Mouse (Mus musculus) urinary bladder, postnatal 10 days (tissue): Measurements from ENCODE around the gene Sstr1.

Experiments
- DNase-seq: peaks from one replicate; pipeline ENCODE4 v3.0.0; 2022; ENCODE audit warnings: low spot score

Gene Sstr1

DNA sequence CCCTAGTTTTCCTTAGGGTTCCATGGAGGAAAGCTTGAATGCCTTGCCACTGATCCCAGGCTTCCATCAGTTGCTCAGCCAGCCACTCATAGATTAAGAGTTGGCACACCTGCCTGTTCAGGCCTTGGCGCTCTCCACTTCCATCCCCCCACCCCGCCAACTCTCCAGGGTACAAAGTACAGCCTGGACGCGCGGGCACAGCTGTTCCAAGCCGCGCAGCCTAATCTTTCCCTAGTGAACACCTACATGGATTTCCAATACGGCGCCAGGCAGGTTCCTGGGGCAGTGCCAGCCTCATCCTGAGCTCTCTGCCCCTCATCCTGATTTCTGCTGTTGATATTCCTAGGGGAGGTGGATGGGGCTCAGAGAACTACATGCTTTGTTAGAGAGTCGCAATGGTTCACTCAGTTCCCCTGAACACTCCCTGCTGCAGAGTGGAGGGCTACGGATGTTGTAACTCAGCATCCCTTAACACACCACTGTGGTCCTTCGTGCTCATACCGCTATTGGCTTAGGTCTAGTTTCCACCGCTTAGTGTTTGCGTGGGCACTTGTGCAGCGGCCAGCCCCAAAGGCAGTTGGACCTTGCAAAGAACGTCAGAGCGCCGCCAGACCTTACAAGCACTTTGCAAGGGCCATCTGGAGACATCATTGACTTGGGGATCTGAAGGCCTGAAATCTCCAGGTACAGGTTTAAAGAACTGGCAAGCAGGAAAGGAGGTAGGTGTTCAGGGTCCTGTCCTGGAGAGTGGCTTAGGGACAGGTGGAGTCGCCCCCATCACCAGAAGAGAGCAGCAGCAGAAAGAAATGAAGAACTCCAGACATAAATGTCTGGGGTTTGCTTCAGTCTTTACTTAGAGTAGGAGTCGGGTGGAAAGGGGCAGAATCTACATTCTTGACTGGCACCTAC lies at the start of gene Sstr1:
Sstr1 (plus strand) TSS at position 610 of the 909 bp plus-strand sequence.
- no peak for DNase-seq

DNA sequence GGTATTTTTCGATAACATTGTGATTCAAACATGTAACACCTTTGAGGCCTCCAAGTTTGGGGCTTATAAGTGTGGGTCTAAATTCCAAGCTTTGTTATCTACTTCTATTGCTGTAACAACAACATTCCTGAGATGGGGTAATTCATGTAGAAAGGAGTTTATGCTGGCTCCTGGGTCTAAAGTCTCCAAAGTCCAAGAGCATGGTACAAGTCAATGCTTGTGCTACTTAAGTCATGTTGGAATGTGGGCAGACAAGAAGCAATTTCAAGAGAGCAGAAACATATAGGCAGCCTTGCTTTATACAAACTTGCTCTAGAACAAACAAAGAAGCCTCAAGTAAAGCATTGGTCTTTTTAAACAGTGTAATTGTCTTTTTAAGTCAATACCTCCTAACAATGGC lies 12.8 kb upstream of the Sstr1 start:
- no peak for DNase-seq

DNA sequence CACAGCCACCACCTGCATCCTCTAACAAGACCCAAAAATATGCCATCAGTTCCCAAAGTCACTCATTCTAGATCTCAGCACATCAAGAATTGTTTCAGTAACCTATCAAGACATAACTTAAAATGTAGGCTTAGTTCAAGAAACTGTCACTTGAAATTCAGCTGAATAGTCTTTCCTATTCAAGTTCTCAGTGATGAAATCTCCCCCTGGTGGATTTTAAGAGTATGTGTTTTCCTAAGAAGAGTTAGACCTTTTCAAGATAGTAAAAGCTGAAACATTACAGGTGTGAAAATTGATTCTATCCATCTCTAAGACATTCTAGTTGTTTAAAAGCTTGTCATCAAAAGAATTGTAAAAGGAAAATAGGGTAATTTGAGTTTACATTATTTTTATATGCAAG lies 10.4 kb upstream of the Sstr1 start:
- no peak for DNase-seq

- no peak for DNase-seq
Observed at GRCm38 (mm10) chr12:58207956-58208355, 3.6 kb upstream of the Sstr1 start.

DNA sequence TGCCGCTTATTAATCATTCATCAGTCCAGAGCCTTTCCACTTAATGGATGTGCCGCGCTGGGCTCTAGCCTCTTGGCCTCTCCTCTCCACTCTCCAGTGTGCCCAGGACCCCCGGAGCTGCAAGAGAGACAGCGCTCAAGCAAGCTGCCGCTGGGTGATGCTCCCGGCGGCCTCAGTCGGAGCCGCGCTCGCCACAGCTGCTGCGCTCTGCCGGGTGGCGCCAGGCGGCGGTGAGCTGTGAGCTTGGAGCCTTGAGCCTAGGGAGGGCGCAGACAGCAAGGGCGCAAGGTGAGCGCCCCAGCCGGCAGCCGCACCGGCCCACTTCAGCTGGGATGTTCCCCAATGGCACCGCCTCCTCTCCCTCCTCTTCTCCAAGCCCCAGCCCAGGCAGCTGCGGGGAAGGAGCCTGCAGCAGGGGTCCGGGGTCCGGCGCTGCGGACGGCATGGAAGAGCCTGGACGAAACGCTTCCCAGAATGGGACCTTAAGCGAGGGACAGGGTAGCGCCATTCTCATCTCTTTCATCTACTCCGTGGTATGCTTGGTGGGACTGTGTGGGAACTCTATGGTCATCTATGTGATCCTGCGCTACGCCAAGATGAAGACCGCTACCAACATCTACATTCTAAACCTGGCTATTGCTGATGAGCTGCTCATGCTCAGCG lies 820 bp downstream of the Sstr1 start:
- no peak for DNase-seq

DNA sequence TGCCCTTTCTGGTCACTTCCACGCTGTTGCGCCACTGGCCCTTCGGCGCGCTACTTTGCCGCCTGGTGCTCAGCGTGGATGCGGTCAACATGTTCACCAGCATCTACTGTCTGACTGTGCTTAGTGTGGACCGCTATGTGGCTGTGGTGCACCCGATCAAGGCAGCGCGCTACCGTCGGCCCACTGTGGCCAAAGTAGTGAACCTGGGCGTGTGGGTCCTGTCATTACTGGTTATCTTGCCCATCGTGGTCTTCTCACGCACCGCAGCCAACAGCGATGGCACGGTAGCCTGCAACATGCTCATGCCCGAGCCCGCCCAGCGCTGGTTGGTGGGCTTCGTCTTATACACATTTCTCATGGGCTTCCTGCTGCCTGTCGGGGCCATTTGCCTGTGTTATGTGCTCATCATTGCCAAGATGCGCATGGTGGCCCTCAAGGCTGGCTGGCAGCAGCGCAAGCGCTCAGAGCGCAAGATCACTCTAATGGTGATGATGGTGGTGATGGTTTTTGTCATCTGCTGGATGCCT lies 1.4 kb downstream of the Sstr1 start:
- DNase-seq = no peak

DNA sequence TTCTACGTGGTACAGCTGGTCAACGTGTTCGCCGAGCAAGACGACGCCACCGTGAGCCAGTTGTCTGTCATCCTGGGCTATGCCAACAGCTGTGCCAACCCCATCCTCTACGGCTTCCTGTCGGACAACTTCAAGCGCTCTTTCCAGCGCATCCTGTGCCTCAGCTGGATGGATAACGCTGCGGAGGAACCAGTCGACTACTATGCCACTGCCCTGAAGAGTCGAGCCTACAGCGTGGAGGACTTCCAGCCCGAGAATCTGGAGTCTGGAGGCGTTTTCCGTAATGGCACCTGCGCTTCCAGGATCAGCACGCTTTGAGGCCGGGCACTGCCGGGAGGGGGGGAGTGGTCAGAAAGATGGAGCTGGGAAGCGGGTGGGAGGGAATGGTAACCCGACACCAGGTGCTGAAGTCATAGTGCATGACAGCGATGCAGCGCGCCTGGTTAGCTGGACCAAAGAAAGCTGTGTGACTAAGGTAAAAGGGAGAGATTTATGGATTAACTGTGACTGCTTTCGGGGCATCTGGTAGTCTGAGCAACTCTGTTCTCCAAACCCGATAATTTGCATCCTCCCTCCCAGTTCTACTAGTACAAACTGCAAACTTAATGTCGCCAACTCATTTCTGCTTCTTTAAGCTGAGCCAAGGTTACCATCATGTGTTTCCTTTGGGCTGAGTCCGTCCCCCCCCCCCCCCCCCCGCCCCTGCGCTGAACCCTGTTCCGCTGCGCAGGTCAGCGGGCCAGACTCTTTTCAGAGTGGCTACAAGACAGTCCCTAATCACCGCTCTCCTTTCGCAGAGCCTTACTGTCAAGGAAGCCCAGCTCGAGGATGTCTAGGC lies 2.1 kb downstream of the Sstr1 start:
- DNase-seq = no peak

DNA sequence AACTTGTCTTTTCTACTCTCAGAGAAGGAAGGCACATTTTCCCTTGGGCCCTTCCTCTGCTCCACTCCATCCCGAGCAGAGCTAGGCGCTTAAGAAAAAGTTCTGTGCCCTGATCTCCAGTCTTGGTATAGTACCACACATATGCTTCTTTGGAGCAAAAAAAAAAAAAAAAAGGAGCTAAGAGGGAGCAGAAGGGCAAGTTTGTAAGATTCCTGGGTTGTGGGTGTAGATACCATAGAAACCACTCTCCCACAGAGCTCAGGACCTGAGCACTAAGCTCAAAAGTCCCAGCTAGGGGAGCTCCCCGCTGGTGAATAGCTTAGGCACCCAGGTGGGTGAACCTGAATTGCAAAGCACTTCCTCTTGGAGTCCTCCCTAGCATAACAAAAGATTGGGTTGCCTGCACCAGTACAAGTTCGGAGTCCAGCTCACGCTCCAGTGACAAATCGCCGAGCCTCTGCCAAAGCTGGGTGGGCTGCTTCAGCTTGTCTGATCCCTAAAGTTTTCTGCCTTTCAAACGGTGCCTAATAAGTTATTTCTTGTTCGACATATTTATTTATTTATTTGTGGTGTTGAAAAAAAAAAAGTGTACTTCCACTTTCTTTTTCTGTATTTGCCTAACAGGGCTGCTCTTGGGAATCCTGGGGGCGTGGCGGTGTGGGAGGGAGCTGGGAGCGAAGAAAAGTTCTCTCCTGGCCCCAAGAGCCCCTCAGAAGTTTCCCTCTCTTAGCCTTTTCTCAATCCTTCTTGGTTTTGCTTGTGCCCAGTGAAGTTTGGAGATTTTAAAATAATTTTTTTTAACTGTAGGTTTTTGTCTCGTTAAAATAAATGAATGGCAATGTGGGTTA lies 2.9 kb downstream of the Sstr1 start:
- DNase-seq = no peak

- DNase-seq = no peak
Observed at GRCm38 (mm10) chr12:58216218-58216617, 4.6 kb downstream of the Sstr1 start.

DNA sequence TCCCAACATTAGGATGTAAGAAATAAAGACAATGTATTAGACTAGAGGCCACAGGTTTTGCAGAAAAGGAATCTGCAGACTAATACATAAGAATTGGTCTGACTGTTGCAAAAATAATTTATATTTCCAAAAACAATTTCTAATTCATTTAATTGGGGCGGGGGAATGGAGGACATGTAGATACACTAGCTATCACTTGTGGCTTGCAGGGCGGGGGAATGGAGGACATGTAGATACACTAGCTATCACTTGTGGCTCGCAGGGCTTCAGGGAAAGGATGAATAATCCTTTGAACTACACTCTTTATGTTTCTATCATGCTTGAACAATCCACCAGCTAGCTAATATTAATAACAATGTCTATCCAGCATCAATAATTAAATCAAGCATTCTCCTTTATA lies 7.5 kb downstream of the Sstr1 start:
- DNase-seq = no peak

GRCm38 (mm10) chr12:58225644-58226043 lies 14.1 kb downstream of the Sstr1 start:
- no peak for DNase-seq

DNA sequence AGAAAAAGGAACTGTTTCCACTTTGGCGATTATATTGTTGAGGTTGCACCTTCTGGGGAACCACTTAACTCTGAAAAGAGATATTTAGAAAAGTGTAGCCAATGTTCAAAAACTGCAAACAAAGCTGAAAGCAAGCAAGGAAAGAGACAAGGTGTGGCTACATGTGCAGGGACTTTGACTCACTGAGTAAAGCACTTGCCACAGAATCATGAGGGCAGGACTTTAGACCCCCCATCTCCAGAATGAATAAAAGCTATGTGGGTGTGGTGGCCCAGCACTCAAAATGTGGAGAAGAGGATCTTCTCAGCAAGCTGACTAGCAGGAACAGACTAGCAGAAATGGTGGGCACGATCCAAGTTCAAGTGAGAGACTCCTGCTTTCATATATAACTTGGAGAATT lies 20.9 kb downstream of the Sstr1 start:
- no peak for DNase-seq

DNA sequence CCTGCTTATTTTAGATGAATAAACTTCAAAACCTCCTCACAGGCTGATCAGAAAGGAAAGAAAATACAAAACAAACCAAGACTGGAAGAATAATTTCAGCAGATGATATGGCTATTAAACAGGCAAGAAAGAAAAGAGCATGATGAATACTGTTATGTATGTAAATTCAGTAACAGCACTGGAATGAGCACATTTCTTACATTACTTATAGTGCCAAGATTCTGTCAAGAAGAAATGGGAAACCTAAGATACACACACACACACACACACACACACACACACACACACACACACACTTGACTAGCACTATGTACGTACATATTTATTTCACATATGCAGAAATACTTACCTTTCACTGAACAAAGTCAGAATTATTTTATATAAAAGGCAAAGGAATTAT lies 40.3 kb downstream of the Sstr1 start:
- DNase-seq = no peak
